Mouse (Mus musculus): ENCODE measurements around the gene Actr8.

Gene Actr8

DNA sequence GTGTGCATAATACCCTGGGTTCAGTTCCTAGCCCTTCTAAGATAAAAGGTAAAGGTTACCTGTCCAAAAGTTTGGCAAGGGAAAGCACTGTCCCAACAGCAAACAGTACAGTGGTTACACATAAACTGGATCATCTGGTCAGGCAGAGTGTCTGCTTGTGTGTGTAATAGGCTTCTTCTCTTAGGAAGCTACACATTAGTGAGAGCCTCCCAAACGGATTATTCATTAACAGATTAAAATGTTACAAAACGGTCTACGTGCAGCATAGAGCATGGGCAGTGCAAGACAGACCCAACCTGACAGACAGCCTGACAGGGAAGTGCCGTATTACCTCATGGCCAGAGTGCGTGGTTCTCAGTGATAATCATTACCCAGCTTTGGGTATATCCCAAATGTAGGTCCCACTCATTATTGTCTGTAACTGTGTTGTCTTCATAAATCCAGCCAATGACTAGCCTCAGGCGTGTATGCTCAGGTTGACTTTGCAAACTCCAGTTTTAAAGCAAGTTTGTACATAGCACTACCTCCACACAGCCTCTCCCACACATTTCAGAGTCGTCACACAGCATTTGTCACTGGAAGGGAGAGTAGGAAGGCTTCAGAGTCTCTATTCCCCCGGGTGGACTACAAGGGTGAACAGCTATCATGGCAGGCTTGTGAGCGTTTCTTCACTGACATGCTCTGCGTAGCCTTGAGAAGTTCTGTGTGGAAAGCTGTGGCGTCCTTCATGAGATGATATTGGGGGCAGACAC, 18.0 kb downstream of the Actr8 start:
- no peak for DNase-seq

DNA sequence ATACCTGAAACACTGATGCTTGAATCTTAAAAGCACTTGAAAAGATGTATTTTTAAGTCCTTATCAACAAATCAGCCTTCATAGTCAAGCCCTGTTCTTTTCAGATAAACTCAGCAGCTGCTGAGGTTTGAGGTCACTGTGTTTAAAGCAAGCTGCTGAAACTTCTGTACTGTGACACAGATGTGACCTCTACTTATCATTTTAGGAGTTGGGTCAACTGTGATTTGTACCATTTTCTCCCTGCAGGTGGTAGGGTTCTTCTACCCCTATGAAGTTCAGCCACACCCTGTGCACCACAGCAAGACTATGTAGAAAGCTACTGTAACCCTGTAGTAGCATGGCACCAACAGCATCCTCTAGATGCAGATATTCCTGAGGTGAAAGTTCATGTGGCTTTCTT, 19.2 kb downstream of the Actr8 start:
- no peak for DNase-seq

DNA sequence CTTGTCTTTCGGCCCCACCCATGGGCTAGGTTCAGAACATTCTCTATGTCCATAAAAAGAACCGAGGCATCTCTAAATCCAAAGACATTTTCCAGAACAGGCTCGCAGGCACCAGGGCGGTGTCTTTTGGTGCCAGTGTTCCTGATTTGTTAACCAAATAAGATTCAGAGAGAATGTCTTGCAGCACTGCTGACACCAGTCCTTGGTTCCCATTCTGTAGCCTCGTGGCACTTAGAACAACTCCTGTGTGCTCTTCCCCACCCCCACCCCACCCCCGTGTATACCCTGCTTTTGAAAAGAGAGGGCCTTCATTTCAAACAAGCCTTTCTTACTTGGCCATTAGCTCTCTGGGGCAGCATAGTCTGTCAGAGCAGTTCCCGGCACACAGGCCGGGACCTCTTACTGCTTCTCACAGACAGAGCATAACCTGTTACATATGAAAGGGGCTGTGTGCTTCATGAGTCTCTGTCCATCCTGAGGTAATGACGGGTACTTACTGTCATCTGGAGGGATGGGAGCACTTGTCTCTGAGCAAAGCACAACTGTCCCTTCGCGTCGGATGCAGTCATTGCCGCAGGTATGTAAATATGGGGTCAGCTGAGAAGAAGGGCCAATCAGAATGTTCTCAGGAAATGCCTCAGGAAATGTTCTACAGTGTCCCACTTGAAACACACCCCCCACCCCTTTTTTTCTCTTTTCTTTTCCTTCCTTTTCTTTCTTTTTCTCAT, 20.8 kb downstream of the Actr8 start:
- DNase-seq, result no peak

DNA sequence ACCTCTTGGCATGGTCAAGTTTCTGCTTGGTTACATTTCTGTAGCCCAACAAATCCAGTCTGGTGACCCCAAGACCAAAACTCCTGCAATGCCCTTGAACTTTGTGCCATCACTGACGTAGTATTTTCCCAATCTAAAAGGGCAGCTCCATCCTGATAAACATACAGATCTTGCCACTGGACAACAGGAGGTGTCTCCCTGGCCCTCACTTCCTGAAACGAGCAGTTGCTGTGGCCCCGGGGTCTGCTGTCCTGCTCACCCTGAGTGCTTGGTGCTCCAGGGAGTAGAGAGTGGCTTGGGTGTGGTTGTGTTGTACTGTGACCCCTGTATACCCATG, 21.3 kb downstream of the Actr8 start:
- no peak for DNase-seq

DNA sequence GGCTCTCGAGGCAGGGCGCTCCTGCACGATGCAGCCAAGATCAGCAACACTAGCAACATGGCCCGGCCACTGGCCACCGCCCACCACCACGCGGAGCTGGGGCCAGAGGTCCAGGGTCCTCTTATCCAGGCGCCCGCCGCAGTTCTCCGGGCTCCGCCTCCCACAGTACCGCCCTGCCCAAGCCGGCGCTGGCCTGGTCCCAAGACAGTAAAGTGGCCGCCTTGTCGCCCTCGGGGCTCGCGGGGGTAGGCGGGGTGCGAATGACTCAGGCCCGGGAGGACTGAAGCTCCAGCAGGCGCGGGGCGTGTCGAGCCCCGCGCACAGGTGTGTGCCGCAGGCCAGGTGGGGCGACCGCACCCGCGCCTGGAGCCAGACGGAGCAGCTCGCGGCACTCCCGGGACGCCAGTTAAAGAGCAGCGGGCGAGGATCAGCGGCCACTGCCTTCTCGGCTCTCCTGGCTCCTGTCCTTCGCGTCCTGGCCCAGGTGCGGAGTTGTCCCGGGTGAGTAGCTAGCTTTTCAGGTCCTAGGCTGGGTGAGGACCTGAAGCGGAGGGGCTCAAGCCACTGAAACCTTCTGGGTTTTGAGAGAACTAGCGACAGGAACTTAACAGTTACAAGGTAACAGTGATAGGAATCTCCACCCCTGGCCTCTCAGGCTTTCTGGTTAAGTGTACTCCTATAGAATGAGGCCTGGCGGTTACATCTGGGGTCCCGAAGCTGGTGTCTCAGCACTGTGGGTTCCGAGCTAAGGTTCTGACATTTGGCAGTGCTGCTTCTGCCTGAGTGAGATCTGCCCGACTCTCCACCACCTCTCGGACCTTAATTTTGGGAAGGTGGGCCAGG, 30.8 kb downstream of the Actr8 start, which contains the start of the genes Il17rb and Chdh:
Gene Il17rb, minus strand, starts transcription at position 164 of the 843 bp plus-strand sequence.
Gene Chdh, plus strand, starts transcription at position 291 of the 843 bp plus-strand sequence.
- peak; percentile 20 for DNase-seq

DNA sequence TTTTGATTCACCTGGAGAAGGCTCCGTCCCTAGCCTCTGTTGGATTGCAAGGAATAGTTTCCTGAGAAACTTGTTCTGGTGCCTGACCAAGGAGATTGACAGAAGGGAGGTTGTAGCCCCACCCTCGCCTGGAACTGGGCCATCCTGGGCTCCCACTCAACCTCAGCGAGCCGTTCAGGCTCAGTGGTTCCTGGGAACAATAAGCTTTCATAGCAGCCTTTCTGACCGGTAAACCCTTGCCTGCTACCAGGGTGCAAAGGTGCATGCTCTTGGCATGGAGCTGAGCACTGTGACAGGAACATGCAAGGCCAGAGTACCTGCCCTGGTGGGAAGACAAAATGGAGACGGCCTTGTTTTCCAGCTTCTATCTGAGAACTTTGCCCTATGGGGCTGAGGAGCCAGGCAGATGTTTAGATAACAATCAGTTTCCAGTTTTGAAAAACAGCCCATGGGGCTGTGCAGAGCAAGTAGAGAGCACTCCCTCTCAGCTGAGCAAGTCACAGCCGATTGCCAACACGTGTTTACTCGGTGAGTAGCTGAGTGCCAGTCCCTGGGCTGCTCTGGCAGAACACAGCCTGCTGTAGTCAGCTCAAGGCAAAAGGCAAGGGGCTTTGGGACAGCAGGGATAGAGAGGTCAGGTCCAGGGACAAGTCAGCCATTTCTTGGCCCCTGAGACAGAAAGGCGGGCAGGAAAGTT, 31.9 kb downstream of the Actr8 start:
- DNase-seq, result no peak

DNA sequence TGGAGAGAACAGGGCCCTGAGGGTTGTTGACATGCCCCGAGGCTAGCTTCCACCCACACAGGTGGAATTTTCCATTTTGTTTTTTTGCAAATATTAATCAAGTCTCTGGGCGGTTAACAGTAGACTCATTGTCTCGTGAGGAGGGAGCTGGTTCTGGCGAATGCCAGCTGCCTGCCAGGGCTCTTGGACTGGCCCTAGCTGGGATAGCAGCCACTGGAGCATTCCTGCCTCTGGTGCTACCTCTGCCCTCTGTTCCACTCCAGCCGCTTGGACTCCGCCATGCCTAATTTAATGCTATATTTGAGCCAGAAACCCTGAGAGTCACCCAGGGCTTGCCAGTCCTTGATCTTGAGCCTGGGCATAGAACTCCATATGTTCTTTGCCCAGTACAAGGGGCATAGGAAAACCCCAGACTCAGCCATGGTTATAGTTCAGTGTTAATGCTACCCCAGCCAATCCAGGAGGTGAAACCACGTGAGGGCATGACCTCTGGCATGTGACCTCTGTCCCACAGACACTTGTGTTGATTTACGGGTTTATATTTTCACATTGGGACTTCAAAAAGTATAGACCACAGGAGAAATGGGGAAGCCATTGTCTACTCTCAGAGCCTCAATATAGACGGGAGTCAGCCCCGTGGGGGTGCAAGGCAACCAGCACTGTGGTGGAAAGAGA, 33.9 kb downstream of the Actr8 start:
- no peak for DNase-seq

DNA sequence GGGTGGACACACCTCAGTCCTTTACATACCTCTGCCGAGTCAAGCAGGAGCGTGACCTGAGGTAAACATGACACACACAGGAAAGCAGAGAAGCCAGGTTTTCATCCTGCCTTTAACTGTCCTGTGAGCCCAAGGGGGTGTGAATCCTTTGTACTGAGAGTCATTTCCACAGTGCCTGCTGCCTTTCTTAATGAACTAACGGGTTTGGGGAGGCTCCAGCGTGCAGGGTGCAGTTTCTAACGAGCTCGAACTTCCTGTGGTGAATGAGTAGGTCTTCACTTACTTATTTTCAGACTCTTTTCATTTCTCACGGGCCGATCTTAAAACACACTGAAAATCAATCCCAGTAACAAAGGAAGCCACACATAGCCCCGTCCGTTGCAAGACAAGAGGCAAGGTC, 36.4 kb downstream of the Actr8 start:
- no peak for DNase-seq

DNA sequence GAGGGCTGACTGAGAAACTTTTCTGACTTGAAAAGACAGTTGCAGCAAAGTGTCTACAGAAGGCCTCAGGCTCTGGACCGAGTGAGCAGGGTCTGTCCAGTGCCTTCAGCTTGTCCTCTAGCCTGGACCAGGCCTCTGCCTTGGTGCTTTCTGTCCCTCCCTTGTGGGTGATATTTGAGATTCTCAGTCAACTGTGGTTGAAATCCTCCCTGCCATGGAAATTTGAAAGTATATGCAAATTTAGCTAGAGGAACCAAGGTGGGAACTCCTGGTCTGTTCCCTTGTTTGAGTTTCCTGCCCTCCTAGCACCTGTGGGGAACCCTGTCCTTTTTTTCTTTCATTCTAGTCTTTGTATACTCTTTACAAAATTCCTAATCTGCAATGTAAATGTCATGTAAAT, 36.9 kb downstream of the Actr8 start:
- DNase-seq, result no peak

DNA sequence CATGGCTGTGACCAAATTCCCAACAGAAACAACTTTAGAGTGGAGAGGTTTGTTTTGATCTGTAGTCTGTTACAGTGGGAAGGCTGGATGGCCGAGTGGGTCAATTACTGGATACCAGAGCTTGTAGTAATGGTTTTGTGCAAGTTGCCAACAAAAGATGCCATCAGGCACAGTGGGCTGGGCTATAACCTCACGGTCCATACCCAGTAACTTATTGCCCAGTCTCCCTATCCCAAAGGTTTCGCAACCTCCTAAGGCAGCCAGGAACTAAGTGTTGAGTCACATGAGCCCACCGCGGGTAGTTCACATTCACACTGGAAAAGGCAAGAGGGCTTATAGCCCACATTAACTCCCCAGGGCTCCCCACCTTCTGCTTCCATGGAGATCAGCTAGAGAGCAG, 38.5 kb downstream of the Actr8 start:
- no peak for DNase-seq

DNA sequence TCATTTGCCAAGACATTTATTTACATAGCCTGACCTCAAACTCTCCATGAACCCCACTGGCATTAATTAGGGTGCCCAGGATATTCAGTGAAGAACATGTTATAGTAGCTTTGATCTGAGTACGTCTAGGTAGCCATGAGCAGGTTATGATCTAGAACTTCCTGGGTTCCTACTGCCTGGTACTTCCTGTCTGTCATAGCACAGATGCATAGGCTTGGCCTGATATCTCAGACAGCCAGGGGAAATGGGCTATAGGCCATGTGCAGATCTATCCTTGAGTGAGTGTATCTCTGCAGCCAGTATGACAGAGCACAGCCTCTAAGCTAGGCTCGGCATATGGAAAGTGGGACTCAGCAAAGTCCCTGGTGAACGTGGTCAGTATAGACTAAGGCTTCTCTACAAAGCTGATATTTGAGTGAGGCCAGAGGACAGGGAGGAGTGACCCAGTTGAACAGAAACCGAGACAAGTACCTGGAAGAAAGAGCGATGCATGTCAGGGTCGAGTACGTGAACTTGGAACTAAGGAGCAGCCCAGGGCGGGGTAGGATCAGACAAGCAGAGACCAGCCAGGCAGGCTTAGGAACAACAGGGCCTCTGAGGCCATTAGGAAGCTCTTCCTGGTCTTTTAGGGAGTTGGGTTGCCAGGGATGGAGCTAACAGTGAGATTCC, 39.8 kb downstream of the Actr8 start:
- DNase-seq, result no peak

DNA sequence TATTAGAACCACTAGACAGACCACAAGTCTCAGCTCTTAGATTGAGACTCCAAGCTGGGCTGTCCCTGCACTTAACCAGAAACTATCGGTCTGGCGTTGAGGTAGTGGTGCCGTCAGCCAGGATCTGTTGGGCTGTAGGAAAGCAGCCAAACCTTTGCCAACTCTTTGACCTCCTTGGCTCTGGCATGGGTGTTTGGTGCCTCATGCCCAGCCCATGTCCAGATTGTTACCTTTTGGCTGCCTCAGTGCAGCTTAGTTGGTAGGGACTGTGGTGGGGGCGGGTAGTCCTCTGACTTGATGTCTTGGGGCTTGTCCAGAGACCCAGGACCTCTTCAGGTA, 40.3 kb downstream of the Actr8 start:
- DNase-seq, result no peak

DNA sequence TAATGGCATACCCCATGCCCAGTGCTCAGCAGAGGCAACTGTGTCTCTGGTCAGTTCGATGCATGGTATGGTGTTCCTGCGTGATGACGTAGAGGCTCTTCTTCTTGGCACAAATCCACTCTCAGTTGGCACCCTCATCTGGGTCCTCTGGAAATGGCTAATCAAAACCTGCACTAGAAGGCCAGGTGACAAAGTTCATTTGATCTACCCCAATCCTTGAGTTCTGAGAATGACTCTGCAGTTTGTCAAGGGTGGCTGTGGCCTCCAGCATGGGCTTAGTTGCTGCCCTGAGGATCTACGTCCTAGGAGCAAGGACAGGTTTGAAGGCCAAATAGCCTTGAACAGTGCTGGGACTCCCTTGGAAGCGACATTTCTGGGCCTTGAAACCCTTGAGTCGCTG, 40.7 kb downstream of the Actr8 start:
- no peak for DNase-seq

DNA sequence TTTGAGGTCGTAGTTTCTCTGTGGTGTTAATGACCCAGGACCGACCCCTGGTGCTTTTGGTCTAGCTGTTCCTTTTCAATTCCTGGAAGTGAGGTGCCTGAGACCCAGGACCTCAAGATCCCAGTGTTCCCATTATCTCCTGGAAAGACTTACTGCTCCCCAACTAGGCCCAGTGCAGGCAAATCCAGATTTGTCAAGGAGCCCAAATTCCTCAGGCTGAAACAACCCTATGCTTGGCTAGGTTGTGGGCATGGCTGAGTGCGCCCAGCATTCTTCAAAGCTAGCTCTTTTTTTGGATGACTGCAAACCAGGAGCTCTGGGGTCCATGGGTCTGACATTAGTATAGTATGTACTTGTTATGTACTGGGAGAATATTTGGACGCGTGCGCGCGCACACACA, 41.2 kb downstream of the Actr8 start:
- no peak for DNase-seq

DNA sequence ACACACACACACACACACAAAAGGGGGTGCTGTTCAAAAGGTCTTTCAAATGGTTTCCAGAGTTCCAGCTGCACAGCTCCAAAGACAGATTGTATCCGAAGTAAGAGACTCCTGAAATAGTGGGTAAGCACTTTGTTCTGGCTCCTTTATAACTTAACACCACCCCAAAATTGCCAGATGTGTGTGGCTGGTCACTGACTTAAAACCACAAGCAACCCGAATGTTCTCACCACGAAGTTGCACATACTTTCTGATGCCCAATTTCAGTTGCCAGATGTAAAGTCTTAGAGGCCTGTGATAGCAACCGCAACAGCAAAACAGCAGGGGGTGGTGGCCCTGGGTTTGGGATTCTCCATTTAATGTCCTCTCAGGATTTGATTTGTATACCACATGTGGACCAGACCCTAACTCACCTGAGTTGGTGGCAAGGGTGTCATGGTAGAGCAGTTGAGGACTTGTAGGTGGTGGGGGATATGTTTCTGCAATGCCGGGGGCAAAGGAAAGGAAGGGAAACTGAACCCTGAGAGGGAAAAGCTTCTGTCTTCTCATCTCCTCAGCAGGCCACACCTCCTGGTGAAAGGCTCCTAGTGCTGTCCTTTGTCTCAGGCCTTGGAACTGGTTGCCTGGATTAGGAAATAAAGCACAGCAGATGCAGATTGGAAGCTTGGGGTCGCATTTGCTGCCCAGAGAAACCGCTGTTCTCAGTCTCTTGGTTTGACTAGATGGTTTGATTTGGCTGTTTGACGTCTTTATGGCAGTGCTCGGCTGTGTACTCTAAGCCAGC, 41.8 kb downstream of the Actr8 start:
- DNase-seq, result no peak

DNA sequence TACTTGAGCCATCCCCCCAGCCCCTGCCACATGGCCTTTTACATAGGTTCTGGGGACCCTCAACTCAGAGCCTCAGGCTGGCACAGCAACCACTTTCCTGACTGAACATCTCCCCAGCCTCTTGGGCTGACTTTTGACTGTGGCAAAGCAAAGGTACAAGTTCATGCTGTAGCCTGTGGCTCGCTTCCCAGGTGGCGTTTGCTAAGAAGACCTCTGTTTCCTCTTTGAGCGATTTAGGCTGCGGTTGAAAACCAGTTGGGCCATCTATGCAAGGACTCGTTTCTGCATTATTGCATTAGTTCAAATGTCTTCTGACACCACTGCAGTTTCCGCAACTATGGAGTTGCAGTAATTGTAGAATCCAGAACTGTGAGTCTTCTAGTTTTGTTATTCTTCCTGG, 44.3 kb downstream of the Actr8 start:
- DNase-seq, result no peak

DNA sequence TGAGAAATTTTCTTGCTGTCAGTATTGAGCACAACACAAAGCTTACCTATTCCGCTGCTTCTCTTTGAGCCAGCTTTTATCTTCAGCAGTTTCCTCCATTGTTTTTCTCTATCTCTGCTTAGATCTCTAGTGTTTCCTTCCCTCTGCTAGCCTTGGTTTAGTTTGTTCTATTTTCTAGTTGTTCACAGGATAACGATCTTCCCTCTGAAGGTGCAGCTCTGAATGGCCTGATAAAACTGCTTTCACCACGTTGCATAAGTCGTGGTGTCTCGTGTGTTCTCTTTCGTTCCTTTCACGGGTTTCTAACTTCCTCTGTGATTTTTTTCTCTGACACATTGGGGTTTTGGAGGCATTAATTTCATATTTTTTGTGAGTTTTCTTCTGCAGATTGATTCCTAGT, 46.2 kb downstream of the Actr8 start:
- no peak for DNase-seq

DNA sequence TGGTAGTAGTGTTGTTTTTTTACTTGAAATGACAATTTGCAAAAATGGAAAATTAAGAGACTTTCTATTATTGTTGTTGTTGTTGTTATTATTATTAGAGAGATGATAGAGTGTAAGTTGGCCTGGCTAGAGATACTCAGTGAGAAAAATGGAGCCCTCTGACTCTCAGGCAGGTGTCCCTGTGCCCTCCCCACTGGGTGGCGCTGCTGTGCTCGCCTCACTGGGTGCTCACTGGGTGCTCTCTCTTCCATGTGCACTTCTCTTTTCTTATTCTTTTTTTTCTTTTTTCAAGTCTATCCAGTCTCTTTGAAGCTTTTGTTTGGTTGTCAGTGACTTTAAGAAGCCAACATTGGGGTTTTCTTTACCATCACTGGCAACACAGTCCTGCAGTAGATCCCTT, 49.2 kb downstream of the Actr8 start:
- DNase-seq, result no peak

DNA sequence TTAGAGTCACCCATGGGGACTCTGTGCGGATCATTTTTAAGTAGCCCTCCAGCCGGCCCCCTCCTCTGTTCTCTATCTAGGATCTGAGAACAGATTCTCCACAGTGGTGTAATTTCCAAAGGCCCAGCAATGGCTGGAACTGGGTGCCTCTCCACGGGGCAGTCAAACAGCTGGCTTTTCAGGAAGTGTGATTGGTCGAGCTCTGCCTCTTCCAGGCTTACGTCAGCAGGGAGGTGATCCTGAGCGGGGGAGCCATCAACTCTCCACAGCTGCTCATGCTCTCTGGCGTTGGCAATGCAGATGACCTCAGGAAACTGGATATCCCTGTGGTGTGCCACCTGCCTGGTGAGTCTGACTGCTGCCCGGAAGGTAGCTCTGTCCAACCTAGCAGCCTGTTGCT, 55.3 kb downstream of the Actr8 start:
- no peak for DNase-seq

DNA sequence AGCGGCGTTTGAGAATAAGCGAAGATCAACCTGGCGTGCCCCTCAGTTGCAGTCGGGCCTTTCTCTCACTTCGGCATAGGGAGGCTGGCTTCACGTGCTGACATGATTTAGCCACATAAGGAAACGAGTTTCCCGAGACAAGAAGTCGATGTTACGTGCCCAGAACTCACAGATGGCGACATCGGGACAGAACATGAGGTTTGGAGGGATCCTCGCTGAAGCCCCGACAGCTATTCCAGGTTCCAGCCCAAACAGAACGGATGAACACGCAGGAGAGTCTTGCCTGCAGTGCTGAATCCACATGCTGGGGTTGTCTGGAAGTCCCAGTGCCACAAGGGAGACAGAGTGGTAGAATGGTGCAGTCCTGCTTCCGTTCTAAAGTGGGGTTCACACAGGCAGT, 60.3 kb downstream of the Actr8 start:
- no peak for DNase-seq

DNA sequence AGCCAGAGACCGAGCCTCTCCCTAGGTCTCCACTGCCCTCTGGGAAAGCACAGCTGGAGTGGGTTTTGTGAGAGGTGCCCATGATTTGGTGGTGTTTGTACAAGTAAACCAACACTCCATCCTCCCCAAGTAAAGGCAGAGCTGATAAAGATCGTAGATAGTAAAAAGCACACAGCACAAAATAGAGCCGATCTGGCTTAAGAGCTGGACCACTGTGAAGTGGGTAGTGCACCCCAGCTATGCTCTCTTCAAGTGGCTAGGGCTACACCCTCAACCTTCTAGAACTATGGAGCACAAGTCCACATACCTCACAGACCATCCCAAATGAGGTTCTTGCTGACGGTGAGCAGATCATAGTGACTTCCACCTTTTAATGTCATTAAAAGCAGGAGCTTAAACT, 61.3 kb downstream of the Actr8 start:
- DNase-seq, result no peak

Data from cerebellum, adult 8-10 months (tissue).